Comparison of ENCODE assay signal across 9 mouse cellular contexts in genomic region chr6:140484170-140484569, GRCm38 (mm10).
DNase-seq lines count a peak whose midpoint lies in the region; ATAC-seq and TF ChIP-seq lines count a peak whose summit lies in the region.
"Had no signal": no experiment of that assay in that cellular context is flagged by ENCODE, and none has a peak within 500 bp of the region (broad histone marks: within the 10 kb centered on the region; RNA-seq: fewer than 3 reads in every experiment).

No protein-coding gene starts in this region.

- no peaks in the 10 kb centered on the region for H3K27me3 ChIP-seq in midbrain, embryonic 16.5 days (ENCODE audit: control insufficient read depth, insufficient read depth, low read depth, low read length)
- H3K27me3 ChIP-seq in midbrain, embryonic 10.5 days (ENCODE audit: low read depth, poor library complexity, severe bottlenecking), result no peaks in the 10 kb centered on the region
- H3K27me3 ChIP-seq in hindbrain, embryonic 15.5 days, result no peaks in the 10 kb centered on the region
- H3K27me3 ChIP-seq: embryonic facial prominence, embryonic 12.5 days had no signal

- H3K9ac ChIP-seq in midbrain, embryonic 16.5 days (ENCODE audit: low read depth, low read length), result no peak overlapping the region
- H3K9ac ChIP-seq in hindbrain, embryonic 15.5 days, result no peak overlapping the region
- H3K9ac ChIP-seq: embryonic facial prominence, embryonic 12.5 days had no signal

- ATAC-seq in midbrain, embryonic 16.5 days, result 0 out of 2 replicates have a peak, but pooled peaks have one; percentile 23
- peak; percentile 42 for ATAC-seq in hindbrain, embryonic 15.5 days (ENCODE audit: low FRiP score, low read depth)

- WGBS in midbrain, embryonic 16.5 days, result 74% methylated on average over 9 of the region's 9 CpGs
- WGBS in midbrain, embryonic 10.5 days, result 92% methylated on average over 9 of the region's 9 CpGs
- WGBS in hindbrain, embryonic 15.5 days, result 65% methylated on average over 9 of the region's 9 CpGs

- no peaks in the 10 kb centered on the region for H3K36me3 ChIP-seq in midbrain, embryonic 16.5 days (ENCODE audit: control insufficient read depth, insufficient read depth, low read length)
- H3K36me3 ChIP-seq in midbrain, embryonic 10.5 days, result peaks cover 7% of the 10 kb centered on the region
- no peaks in the 10 kb centered on the region for H3K36me3 ChIP-seq in hindbrain, embryonic 15.5 days
- H3K36me3 ChIP-seq: embryonic facial prominence, embryonic 12.5 days had no signal

- H3K4me3 ChIP-seq in midbrain, embryonic 16.5 days (ENCODE audit: low read depth, low read length), result no peak overlapping the region
- no peak overlapping the region for H3K4me3 ChIP-seq in midbrain, embryonic 10.5 days
- H3K4me3 ChIP-seq in gastrocnemius, adult 2 months, result no peak overlapping the region; the same call in 1 of the 2 replicates
- no peak overlapping the region for H3K4me3 ChIP-seq in hindbrain, embryonic 15.5 days
- H3K4me3 ChIP-seq: embryonic facial prominence, embryonic 12.5 days had no signal

- peak overlapping the region; percentile 2; the same call in 1 of the 2 replicates for H3K27ac ChIP-seq in midbrain, embryonic 16.5 days (ENCODE audit: low read length)
- H3K27ac ChIP-seq in midbrain, embryonic 10.5 days (replicated peaks), result no peak overlapping the region
- peak overlapping the region; percentile 54 for H3K27ac ChIP-seq in gastrocnemius, adult 2 months
- H3K27ac ChIP-seq in hindbrain, embryonic 15.5 days (replicated peaks), result peak overlapping the region; percentile 52
- H3K27ac ChIP-seq: embryonic facial prominence, embryonic 12.5 days had no signal

- H3K9me3 ChIP-seq in midbrain, embryonic 16.5 days (replicated peaks; ENCODE audit: control insufficient read depth, low read length, poor library complexity, severe bottlenecking), result no peaks in the 10 kb centered on the region
- no peaks in the 10 kb centered on the region for H3K9me3 ChIP-seq in midbrain, embryonic 10.5 days (replicated peaks)
- no peaks in the 10 kb centered on the region for H3K9me3 ChIP-seq in hindbrain, embryonic 15.5 days
- H3K9me3 ChIP-seq: embryonic facial prominence, embryonic 12.5 days had no signal

- no peak overlapping the region for H3K4me2 ChIP-seq in midbrain, embryonic 16.5 days (ENCODE audit: low read length)
- H3K4me2 ChIP-seq in hindbrain, embryonic 15.5 days, result no peak overlapping the region
- H3K4me2 ChIP-seq: embryonic facial prominence, embryonic 12.5 days had no signal

- H3K4me1 ChIP-seq in midbrain, embryonic 16.5 days (ENCODE audit: control insufficient read depth, insufficient read depth, low read length), result peaks cover 19% of the 10 kb centered on the region
- peaks cover 11% of the 10 kb centered on the region for H3K4me1 ChIP-seq in midbrain, embryonic 10.5 days
- H3K4me1 ChIP-seq in hindbrain, embryonic 15.5 days (replicated peaks), result peaks cover 30% of the 10 kb centered on the region

- TF ChIP-seq CTCF in gastrocnemius, adult 2 months (IDR thresholded peaks at IDR 0.05), result no peak

- no peak for DNase-seq in midbrain, embryonic 10.5 days (ENCODE audit: low spot score)
- peak; percentile 65 for DNase-seq in gastrocnemius, adult 2 months
- DNase-seq in right cerebral cortex, postnatal 4 days, result no peak
- DNase-seq in urinary bladder, postnatal 4 days (ENCODE audit: low spot score in 2 of 2), result no peak
- no peak for DNase-seq in layer of hippocampus, postnatal 14 days (ENCODE audit: low spot score in 2 of 2)
- DNase-seq in spleen, postnatal 14 days (ENCODE audit: low spot score in 2 of 2), result no peak

- intact Hi-C loops in gastrocnemius, adult 2 months (cut with DNase I), result no loop called here
